Mouse (Mus musculus) bone marrow macrophage, adult 2 months (primary cell): ENCODE data around the gene Optn.

Experiments used
- CTCF ChIP-seq: IDR thresholded peaks from 2 replicates; pipeline ENCODE4 v1.5.1; 2012; ENCODE audit warnings: low read depth, mild to moderate bottlenecking, low read length, moderate library complexity
- POLR2A ChIP-seq: IDR thresholded peaks from 2 replicates; pipeline ENCODE4 v1.6.1; 2012; ENCODE audit warnings: mild to moderate bottlenecking, low read depth, low read length, borderline replicate concordance

GRCm38 (mm10) chr2:5044321-5044720, 19.5 kb downstream of the Optn start:
- TF ChIP-seq POLR2A = no peak
- TF ChIP-seq CTCF = no peak
